11 mouse cellular contexts compared by ENCODE assay signal in genomic region chr10:13431641-13432540, GRCm38 (mm10). TPM values are rescaled to one million over a fixed set of nuclear protein-coding genes. Genes with fewer than 3 reads are reported as not detected.
DNase-seq lines count a peak whose midpoint lies in the region; ATAC-seq and TF ChIP-seq lines count a peak whose summit lies in the region.
"Had no signal": no experiment of that assay in that cellular context is flagged by ENCODE, and none has a peak within 500 bp of the region (broad histone marks: within the 10 kb centered on the region; RNA-seq: fewer than 3 reads in every experiment).

No protein-coding gene starts in this region.

- 27% methylated on average over 8 of the region's 8 CpGs for WGBS in kidney, embryonic 14.5 days
- 23% methylated on average over 8 of the region's 8 CpGs for WGBS in hindbrain, embryonic 14.5 days

- peak overlapping the region; percentile 77 for H3K27ac ChIP-seq in kidney, embryonic 14.5 days (ENCODE audit: low read depth, low read length)
- peak overlapping the region; percentile 51; the same call in 1 of the 2 replicates for H3K27ac ChIP-seq in hindbrain, embryonic 14.5 days
- H3K27ac ChIP-seq in layer of hippocampus, adult 2 months: no peak overlapping the region

- peaks cover 13% of the 10 kb centered on the region for H3K4me1 ChIP-seq in kidney, embryonic 14.5 days (ENCODE audit: control insufficient read depth, insufficient read depth, low read length)
- 0 out of 2 replicates have a peak, but pooled peaks cover 4% of the 10 kb centered on the region for H3K4me1 ChIP-seq in hindbrain, embryonic 14.5 days (replicated peaks; ENCODE audit: control insufficient read depth, insufficient read depth, low read length)

- TF ChIP-seq CTCF in layer of hippocampus, adult 2 months (conservative IDR thresholded peaks at IDR 0.05): no peak

- no peak overlapping the region for H3K9ac ChIP-seq in kidney, embryonic 14.5 days (ENCODE audit: low read depth, low read length)
- H3K9ac ChIP-seq in hindbrain, embryonic 14.5 days: no peak overlapping the region

- ATAC-seq in kidney, embryonic 14.5 days (ENCODE audit: low FRiP score, low TSS enrichment): no peak
- no peak for ATAC-seq in hindbrain, embryonic 14.5 days (ENCODE audit: low FRiP score)
- no peak for ATAC-seq in CD4-positive, CD25-positive, alpha-beta regulatory T cell, adult 4 months

- H3K4me2 ChIP-seq in kidney, embryonic 14.5 days (replicated peaks; ENCODE audit: low read depth, low read length): no peak overlapping the region
- no peak overlapping the region for H3K4me2 ChIP-seq in hindbrain, embryonic 14.5 days (replicated peaks)

- no peak for DNase-seq in kidney, adult 18-20 months
- DNase-seq in Muller cell, postnatal 12 days (ENCODE audit: inconsistent ontology term): peak; percentile 34
- DNase-seq in embryo, embryonic 10 days (ENCODE audit: low spot score): peak; percentile 46
- no peak for DNase-seq in hindbrain, embryonic 14.5 days (ENCODE audit: low spot score)
- DNase-seq in layer of hippocampus, adult 2 months (ENCODE audit: low spot score in 2 of 2): no peak
- DNase-seq in right cerebral cortex, adult 2 months (ENCODE audit: low spot score in 2 of 2): no peak
- DNase-seq: cerebellum, adult 9-10 months; lung, postnatal 36 days had no signal

- no peaks in the 10 kb centered on the region for H3K9me3 ChIP-seq in kidney, embryonic 14.5 days (ENCODE audit: control insufficient read depth, low read length)
- H3K9me3 ChIP-seq in hindbrain, embryonic 14.5 days (ENCODE audit: control insufficient read depth, low read length): no peaks in the 10 kb centered on the region

- H3K36me3 ChIP-seq in kidney, embryonic 14.5 days (ENCODE audit: control insufficient read depth, insufficient read depth, low read length): no peaks in the 10 kb centered on the region
- no peaks in the 10 kb centered on the region for H3K36me3 ChIP-seq in hindbrain, embryonic 14.5 days (replicated peaks; ENCODE audit: control insufficient read depth, insufficient read depth)

- no peaks in the 10 kb centered on the region for H3K27me3 ChIP-seq in kidney, embryonic 14.5 days (ENCODE audit: control insufficient read depth, insufficient read depth, low read length)
- H3K27me3 ChIP-seq in hindbrain, embryonic 14.5 days (ENCODE audit: control insufficient read depth, insufficient read depth, low read length): no peaks in the 10 kb centered on the region

- H3K4me3 ChIP-seq in kidney, embryonic 14.5 days (ENCODE audit: low read length): no peak overlapping the region
- H3K4me3 ChIP-seq in hindbrain, embryonic 14.5 days (replicated peaks; ENCODE audit: low read length): no peak overlapping the region
- no peak overlapping the region for H3K4me3 ChIP-seq in layer of hippocampus, adult 2 months
- H3K4me3 ChIP-seq: myocyte had no signal

RNA-seq across cellular contexts. Expression of gene Phactr2, which starts 42.3 kb away (rescaled TPM):
- polyA plus RNA-seq in kidney, embryonic 14.5 days (2014; fragmentation: Nextera tagmentation; extraction: Ambion mirVana): 41.5 and 43.8 TPM in 2 replicates
- 9.0 and 9.7 TPM in 2 replicates for polyA plus RNA-seq in hindbrain, embryonic 14.5 days (2014; fragmentation: Nextera tagmentation; extraction: Ambion mirVana)
- polyA plus RNA-seq in CD4-positive, CD25-positive, alpha-beta regulatory T cell, adult 4 months (2017; shearing (Covaris generic)): 1 to 10 TPM; 2.3 to 3.2 TPM
- 10 to 100 TPM; 20.7 to 25.4 TPM for total RNA-seq in layer of hippocampus, adult 2 months (2021)
- polyA plus RNA-seq: myocyte had no signal

Comparison
In these comparisons a context has a peak if more than half of its experiments do, and no peak if none do; other contexts are left out.
1. DNase-seq: peak in Muller cell, postnatal 12 days (single experiment) and embryo, embryonic 10 days (single experiment); none in kidney, adult 18-20 months (single experiment), hindbrain, embryonic 14.5 days (single experiment), layer of hippocampus, adult 2 months (0 of 2) and right cerebral cortex, adult 2 months (0 of 2).